Mouse (Mus musculus) layer of hippocampus, adult 18-20 months (tissue): Measurements from ENCODE around the gene Car10. TPM values are rescaled to one million over a fixed set of nuclear protein-coding genes. Genes with fewer than 3 reads are reported as not detected.

ENCODE experiments used
- DNase-seq, 2 experiments: peaks; one replicate each; pipeline ENCODE4 v3.0.0; 2022; ENCODE audit warnings: low spot score in 2 of 2
- total RNA-seq, 2 experiments: library from RNA; stranded (reverse); gene quantifications; 2 replicates each; pipeline ENCODE4 v1.2.3; 2021

Car10 gene
- total RNA-seq, 2 experiments from 2014 or later, result 33.7 to 38.2 TPM

DNA sequence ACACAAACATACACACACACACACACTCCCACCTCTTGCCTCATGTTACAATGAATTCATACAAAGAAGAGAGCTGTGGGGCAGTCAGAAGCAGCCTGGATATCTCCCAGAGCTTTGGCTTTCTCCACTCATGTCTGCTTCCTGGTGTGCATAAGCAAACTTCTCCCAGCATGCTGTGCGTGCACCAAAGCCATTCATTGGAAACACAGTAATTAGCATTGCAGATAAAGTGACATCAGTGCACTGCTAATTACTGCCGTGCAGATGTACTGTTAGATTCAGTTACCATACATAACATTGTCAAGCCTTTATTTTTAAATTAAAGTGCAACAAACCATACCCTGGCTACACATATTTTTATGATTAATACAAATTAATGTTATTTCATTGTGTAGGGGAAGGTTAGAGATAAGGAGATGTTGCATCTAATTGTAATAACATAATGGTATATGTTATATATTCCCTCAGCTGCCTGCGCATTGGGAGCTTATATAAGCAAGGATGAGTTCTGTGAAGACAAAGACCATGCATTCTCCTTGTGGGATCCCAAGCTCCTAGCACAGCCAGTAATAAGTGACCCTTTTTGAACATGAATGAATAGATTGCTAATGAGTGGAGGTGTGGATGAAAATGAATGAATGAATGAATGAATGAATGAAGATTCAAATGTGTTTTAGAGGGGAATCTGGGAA, 390.2 kb downstream of the Car10 start:
- no peak for DNase-seq

DNA sequence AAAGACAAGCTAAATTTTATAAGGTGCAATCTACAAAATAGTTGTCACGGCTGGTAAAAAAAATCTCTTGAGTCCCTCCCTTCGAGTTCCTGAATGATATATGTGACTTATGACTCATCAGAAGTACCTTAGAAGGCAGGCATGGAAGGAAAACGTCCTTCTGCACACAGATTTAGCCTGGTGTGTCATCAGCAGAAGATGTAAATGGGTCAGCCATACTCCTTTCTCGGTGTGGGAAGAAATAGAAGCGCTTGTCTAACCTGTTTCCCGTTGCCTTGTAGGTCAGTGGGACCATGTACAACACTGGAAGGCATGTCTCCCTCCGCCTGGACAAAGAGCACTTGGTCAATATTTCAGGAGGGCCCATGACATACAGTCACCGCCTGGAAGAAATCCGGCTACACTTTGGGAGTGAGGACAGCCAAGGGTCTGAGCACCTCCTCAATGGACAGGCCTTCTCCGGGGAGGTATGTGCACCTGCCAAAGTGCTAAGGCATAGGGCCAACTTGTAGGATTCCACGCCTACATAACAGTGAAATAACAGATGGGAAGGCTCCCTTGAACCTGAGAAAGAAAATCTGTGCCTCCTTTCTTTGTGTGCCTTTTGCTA, 392.5 kb downstream of the Car10 start:
- no peak for DNase-seq

DNA sequence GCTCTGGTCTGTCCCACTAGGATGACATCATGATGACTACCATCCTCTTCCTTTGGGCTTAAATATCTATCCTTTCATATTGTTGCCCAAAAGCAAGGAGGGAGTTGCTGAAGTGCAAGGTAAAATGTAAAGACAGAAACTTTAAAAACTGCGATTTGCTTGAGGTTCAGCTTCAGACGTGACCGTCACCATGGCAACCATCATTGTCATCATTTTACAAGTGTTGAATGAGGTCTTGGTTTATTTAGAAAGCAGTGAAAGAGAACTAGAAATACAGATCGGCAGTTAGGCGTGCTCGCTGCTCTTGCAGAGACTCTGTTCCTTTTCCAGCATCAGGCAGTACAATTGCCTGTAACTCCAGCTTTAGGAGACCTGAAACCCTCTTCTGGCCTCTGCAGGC, 400.1 kb downstream of the Car10 start:
- no peak for DNase-seq

DNA sequence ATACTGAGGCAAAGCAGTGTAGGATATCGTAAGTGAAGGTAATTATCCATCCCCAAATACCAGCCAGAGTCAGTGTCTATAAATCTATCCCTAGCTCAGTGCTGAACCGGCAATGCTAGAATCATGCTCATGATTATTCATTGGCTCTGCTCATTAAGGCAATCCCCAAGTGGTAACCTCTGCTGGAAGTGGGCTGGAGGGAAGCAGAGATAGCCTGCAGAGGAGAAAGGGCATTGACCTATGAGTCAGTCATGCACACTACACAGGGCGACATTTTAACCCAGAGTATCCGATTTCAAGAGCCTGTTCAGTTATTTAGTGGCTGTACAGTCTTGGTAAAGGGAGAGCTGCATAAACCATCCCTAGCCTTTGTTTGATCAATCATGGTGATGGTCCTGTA, 402.6 kb downstream of the Car10 start:
- DNase-seq, result no peak

DNA sequence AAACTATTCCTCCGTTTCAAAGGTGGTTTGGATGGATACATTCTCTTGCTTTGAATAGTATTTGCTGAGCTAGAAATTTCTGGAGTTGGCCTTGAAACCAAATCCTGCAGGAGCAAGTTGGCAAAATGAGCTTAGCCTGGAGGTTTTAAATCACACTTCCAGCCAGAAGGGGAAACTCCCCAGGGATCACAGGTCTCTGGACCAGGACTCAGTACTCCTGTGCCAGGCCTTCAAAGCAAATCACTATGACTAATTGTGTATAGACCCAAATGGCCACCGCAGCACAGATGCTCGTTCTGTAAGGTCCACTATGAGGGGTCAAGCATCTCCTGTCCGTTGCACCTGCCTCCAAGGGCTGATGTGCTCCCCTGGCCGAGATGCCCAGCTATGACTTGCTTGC, 403.8 kb downstream of the Car10 start:
- DNase-seq, result no peak

DNA sequence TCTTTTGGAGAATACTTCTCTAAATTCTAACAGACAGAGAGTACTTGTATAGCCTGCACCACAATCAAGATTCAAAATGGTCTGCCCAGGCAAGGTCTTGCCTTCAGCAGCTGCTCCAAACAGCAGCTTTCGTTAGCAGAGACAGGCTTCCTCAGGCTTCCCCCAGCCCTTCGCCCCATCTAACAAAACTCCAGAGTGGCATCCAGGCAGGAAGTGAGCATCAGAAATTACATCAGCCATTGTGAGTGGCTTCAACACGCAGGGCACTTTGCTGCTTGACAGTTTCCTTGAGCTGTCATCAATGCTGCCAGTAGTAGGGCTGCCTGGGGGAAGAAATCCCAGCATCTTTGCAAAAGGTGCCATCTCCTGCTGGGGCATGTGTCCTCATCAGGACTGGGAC, 405.0 kb downstream of the Car10 start:
- DNase-seq, result no peak

DNA sequence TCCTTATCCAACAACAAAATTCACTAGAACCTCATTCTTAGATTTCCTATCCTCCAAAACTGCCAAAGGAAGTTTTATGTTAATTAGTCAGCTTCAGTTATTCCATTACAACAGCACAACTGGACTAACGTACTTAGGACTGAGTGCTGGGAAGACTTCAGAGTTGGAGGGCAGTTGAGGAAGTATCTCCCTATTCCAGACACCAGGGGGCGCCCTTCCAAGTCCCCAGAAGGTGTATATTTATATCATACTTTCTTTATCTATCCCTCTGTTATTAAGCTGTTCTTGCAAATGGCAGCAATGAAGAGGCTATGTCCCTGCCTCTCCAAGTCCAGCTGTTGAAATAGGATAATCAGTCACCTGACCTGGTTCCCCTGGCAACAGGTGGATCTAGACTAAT, 405.6 kb downstream of the Car10 start:
- no peak for DNase-seq

DNA sequence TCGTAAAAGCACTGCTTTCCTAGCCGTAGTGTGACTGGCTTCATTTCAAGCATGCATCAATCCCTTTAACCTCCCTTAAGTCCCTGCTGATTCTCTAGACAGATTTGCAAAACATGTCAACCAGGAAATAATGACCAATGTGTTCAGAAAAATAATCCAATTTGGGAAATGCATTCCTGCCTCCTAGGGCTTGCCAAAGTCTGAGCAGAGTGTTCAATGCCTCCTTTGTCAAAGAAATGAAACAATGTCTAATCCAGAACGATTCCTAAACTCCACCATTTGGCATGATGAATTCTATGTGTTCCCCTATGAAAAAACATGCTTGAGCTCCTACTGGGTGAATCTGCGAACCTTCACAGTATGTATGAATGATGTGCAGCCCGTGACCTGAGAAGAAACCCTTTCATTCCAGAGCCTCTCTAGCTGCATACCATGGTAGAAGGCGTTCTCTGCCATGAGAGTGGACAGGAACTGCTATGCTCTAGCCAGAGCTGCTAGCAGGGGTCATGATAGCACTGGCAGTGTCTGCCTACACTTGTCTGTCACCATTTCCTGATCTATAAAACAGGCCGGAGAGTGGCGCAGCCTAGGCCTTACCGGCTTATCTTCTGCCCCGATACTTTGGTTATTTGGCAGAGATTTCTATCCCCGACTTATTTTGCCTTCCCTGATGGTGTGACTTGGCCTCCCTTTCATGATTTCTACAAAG, 411.9 kb downstream of the Car10 start:
- no peak for DNase-seq

DNA sequence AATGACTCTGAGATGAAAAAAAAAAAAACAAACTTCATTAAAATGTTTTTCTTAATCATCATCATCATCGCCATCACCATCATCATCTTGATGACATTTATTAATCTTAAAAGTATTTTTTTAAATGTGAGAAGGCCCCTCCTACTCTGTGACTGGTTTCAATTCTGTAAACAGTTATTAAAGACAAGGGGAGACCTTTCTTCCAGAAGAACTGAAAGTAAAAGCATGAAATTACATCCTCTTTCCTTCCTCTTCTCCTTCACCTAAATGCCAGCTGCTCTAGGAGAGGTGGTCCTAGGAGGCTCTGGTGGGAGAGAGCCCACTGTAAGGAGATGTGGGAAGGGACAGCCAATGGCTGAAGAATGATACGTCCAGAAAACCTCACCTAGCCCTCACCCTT, 415.0 kb downstream of the Car10 start:
- no peak for DNase-seq

DNA sequence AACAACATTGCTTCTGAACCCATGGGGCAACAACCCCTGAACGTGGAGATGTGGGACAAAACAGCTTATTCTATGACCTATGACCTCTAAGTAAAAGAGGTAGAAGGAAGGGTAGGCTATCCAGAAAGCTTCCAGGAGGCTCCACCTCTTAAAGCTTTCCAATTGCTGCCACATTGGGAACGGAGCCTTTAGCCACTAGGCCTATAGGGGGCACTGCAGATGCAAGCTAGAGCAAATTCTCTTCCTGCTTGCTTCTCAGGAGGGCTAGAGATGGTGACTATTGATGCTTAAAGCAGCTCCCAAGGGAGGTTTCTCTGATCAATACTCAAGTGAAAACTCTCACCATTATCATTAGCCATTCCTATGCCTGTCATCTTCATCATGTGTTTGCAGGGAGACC, 416.6 kb downstream of the Car10 start:
- no peak for DNase-seq

DNA sequence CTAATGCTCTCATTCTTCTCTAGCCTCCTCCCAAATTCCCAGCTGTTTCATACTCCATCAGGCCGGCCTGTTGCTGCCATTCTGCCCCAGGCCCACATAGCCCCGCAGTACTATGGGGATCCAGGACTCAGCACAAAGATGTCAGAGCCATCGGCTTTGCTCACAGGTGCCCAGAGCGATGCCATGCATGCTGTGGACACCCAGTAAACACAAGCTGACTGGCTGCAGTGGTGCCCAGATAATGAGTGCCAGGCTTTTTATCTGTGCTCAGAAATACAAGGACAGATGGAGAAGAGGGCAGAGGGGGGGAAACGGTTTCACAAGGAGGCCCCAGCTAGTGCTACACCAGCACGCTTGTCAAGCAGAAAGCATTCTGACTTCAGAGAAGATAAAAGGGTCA, 417.7 kb downstream of the Car10 start:
- no peak for DNase-seq

DNA sequence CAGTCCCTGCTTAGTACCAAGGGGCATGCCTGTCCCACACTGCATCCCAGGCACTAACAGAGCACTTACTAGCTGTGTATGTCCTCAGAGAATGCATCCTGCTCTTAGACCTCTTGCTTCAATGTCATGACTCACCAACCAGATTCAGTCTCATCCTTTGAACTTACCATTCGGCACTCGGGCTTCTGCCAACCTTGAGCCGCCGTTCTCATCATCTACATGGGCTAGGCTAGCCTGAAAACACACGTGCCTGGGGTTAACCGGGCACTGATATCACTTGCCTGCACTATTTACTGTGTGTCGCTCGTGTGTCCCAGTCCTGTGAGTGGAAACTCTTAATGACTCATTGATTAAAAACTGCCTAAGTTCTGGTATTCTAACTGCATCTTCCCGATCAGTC, 418.4 kb downstream of the Car10 start:
- no peak for DNase-seq

DNA sequence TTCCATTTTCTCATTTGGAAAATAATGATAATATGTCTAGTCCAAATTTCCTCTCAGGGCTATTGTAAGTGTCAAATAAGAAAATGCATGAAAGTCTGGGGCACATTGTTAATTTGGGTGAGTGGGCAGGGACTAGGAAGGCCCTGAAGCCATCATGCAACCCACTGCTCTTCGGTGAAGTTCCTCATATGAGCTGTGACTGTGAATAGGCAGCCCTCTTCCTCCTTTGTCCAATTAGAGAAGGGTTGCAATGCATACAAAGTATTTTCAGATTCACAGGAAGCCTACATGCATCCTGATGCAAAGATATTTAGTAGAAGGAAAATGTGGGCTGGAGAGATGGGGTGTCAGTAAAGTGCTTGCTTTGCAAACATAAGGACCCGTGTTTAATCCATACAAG, 419.1 kb downstream of the Car10 start:
- DNase-seq, result no peak

DNA sequence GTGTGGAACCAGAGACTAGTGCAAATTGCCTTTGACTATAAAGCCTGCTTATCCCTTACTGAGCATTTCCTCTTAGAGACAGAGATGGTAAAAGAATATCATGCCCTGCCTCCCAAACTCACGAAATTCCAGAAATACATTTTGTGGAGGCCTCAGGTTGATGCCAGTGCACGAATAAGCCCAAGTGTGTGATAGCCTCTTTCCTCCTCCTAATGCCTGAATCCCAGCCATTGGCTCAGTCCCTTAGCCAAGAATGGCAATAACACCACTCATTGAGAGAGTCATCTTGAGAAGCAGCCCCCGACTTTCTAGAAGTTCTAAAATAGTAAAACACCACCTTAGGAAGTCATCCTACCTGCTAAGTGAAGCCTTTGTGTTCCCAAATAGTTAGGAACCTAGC, 424.7 kb downstream of the Car10 start:
- no peak for DNase-seq

DNA sequence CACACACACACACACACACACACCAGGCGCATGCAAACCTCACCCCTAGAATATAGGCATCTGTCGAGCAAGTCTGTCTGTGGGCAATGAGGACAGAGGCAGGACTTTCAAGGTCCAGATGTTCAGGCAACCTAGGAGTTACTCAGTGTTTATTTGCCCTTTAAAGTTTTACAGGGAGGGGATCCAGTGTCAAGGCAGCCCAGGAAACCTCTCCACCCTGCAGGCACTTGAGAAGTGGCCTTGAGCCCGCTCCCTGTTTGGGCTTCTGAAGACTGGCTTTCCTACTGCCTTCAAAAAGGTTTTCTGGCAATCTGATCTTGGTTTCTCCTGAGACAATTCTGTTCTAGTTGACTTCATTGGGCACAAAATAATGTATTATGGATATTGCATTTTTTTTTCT, 428.1 kb downstream of the Car10 start:
- no peak for DNase-seq

DNA sequence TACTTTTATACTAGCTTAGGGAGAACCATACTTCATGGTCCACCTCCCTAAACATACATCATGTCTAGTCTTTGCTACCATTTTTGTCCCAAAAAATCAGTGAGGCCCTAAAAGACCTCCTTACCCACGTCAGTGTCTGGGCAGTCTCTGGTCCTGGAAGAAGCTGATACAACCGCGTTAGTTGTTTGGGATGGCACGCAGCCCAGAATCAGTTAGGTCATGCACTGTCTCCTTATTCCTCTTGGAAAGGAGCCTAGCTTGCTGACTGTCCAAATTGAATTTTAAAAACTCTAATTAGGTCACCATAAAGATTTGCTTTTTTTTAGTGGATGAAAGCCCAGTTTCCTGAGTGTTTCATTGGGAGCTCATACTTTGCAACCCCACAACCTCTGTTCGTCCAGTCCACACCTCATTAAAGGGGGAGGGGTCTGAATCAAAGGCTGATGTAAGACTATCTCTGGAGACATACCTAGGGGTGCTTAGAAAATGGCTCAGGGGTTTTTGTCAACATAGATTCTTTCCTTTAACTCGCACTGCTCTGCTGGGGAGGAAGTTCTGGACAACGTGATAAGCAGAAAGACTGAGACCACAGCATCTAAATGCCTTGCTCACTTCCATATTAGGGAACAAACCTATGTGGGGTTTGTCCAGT, 433.3 kb downstream of the Car10 start:
- DNase-seq, result peak in 1 of 2 experiments; percentile 11

DNA sequence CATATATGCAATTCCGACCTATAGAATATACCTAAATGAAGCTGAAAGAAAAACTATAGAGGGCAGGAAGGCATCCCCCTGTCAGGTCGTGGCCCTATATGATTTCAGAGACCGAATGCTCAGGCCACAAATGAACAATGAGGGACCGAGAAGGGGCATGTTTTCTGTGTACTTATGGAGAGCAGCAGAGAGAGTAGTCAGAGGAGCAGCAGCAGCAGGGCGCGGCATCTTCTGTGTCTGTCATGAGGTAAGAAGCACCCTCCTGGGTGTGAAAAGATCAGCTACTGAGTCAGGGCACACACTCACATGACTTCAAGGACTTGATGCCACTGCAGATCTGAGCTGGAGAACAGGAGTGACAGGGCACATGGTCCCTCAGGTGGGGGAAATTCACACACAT, 438.4 kb downstream of the Car10 start:
- DNase-seq, result no peak

DNA sequence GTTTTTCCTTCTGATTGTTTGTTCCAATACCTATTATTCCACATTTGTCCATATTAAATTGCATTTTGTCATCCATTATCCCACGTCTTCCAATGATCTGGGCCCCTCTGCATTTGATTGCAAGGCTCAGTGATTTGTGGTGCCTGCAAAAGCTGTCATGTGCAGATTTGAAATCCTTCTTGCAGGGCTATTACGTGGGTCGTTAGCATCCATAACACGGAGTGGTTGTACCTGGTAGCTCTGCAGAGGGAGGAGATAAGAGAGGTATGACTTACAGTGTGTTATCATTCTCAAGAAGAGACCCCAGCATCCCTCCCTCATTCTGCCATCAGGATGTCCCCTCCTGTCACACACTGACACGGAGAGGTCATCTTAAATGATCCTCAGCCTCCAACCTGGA, 451.1 kb downstream of the Car10 start:
- DNase-seq, result no peak

DNA sequence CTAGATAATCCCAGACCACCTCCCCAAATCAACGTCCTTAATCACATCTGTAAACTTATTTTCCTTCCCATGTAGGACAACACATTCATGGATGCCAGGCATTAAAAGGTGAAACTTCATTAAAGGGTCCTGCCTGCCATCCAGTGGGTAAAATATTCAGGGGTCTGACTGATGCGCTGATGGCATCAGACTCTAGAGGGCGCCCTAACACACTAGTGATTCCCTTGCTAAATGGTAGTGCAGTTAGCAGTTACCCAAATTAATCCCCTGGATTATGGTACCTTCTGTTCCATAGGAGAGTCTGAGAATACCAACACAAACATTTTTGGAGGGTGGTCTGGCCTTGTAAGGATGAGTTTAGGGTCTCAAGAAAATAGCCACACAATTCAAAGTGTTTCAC, 453.1 kb downstream of the Car10 start:
- peak; percentile 38 to 76 for DNase-seq

DNA sequence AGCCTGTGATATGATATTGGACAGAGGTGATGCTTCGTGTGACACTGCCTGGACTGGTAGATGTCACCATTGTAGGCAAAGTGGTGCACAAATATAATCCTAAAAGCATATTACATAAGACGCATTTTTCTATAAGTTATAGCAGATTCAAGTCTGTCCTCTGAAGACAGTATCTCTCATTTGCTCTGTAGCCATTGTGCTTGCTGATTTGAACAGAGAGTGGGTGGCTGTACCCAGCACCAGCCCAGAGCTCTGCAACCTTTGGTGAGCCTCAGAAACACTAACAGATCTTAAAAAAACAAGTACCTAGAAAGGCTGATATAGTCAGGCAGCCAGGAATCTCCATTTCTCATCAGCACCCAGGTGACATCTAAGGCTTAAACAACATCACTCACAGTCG, 461.3 kb downstream of the Car10 start:
- DNase-seq, result no peak

DNA sequence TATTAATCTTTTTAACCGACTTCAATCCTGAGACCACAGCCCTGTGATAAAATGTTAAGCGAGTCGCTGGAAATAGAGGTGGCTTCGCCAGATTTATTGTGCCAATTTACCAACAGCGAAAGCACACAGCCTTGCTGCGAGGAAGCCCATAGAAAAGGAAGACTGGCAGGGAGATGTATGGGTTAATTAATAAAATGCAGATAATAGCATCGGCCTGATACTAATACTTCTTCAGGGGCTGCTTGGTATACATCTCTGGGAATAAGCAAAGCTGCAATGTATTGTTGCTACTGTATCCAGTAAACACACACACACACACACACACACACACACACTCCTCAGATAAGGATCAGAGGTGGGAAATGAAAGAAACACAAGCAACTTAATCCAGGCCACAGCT, 462.7 kb downstream of the Car10 start:
- DNase-seq, result no peak

DNA sequence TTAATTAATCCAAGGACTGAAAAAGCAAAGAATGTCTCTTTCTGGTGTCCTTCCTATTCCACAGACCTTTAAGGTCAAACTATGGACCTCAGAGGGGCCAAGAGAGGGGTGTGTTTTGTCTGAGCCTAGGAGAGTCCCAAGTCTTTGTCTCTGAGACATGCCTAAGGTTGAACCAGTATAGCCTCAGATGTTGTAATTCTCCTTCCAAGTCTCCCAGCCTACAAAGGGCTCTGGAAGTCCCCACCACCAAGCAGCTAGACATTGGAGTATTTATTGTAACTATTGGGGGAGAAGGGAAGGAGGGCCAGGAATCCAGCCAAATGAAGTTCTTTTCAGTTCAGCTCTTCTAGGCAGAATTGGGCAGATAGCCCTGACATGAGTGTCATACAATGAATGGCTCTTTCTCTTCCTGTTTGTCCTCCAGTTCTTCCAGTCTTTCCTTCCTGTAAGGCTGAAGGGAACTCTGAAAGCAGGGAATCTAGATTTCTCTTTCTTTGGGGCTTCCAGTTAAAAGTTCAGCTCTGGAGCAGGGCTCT, 464.6 kb downstream of the Car10 start:
- DNase-seq, result no peak
